Mouse (Mus musculus) thymus, adult 2 months (tissue): Measurements from ENCODE around the gene Mcl1. TPM values are rescaled to one million over a fixed set of nuclear protein-coding genes. Genes with fewer than 3 reads are reported as not detected.

ENCODE experiments used
- DNase-seq: peaks from one replicate; pipeline ENCODE4 v3.0.0; 2021
- H3K27ac ChIP-seq: fragments of 200-500 bp; 2 replicates; pipeline ENCODE4 v1.5.1; 2012; ENCODE audit warnings: low read length, control low read depth; ENCODE audit not compliant: control insufficient read depth, insufficient read depth
- H3K27me3 ChIP-seq: fragments of 200-500 bp; 2 replicates; pipeline ENCODE4 v1.6.1; 2012; ENCODE audit warnings: mild to moderate bottlenecking, low read length, moderate library complexity, mixed read lengths; ENCODE audit not compliant: control insufficient read depth, insufficient read depth
- H3K36me3 ChIP-seq: fragments of 200-500 bp; 2 replicates; pipeline ENCODE4 v1.6.1; 2012; ENCODE audit warnings: mild to moderate bottlenecking, low read length, moderate library complexity; ENCODE audit not compliant: control insufficient read depth, insufficient read depth
- H3K4me1 ChIP-seq: fragments of 200-500 bp; replicated peaks from 2 replicates; pipeline ENCODE4 v1.6.1; 2012; ENCODE audit warnings: low read length; ENCODE audit not compliant: control insufficient read depth, insufficient read depth
- H3K4me3 ChIP-seq: fragments of 200-500 bp; 2 replicates; pipeline ENCODE4 v1.5.1; 2012; ENCODE audit warnings: mild to moderate bottlenecking, low read length, control low read depth, moderate library complexity; ENCODE audit not compliant: control insufficient read depth, insufficient read depth
- CTCF ChIP-seq: fragments of 200-500 bp; IDR thresholded peaks from 2 replicates; pipeline ENCODE4 v1.5.1; 2012; ENCODE audit warnings: mild to moderate bottlenecking, control low read depth, low read length, moderate library complexity, borderline replicate concordance; ENCODE audit not compliant: control insufficient read depth, poor library complexity, insufficient read depth; ENCODE audit errors: extremely low read depth
- POLR2A ChIP-seq: fragments of 200-500 bp; IDR thresholded peaks from 2 replicates; pipeline ENCODE4 v1.6.1; 2012; ENCODE audit warnings: mild to moderate bottlenecking, low read length, control low read depth, moderate library complexity; ENCODE audit not compliant: control insufficient read depth, poor library complexity, insufficient read depth; ENCODE audit errors: extremely low read depth
- WGBS: fragments of 180-500 bp; shearing (Covaris S2); methylation state at CpG from one replicate; pipeline ENCODE4 v1.1.7; 2018; 5-methylcytosine and 5-hydroxymethylcytosine counted together
- polyA plus RNA-seq: library from polyadenylated mRNA; depleted of rRNA; stranded (reverse); fragments of >200 nt; gene quantifications from 2 replicates; pipeline ENCODE4 v1.2.3, GENCODE M21; 2012

The Mcl1 gene
- polyA plus RNA-seq, 1 experiment, result 145 TPM

GRCm38 (mm10) chr3:95675301-95676092 is 16.9 kb downstream of the Mcl1 start:
- DNase-seq, result peak; percentile 81
- H3K4me1 ChIP-seq, result peaks cover 59% of the 10 kb centered on the region
- 19% methylated on average over 8 of the region's 8 CpGs for WGBS
- peak overlapping the region; percentile 97 for H3K27ac ChIP-seq
- peak overlapping the region; percentile 14 for H3K4me3 ChIP-seq
- peak; percentile 74; the same call in 1 of the 2 replicates for TF ChIP-seq CTCF
- no peak for TF ChIP-seq POLR2A
- no peaks in the 10 kb centered on the region for H3K36me3 ChIP-seq
- H3K27me3 ChIP-seq, result no peaks in the 10 kb centered on the region

GRCm38 (mm10) chr3:95676745-95677419 is 18.3 kb downstream of the Mcl1 start:
- H3K4me3 ChIP-seq, result no peak overlapping the region
- no peaks in the 10 kb centered on the region for H3K27me3 ChIP-seq
- peak; percentile 66 for DNase-seq
- no peak overlapping the region for H3K27ac ChIP-seq
- TF ChIP-seq CTCF (peak; percentile 96), POLR2A (no peak)
- WGBS, result 57% methylated on average over 15 of the region's 15 CpGs
- H3K4me1 ChIP-seq, result peaks cover 60% of the 10 kb centered on the region
- no peaks in the 10 kb centered on the region for H3K36me3 ChIP-seq

- DNase-seq, result no peak
- peaks cover 54% of the 10 kb centered on the region for H3K4me1 ChIP-seq
- WGBS, result 93% methylated on average over 19 of the region's 19 CpGs
These were observed 19.0 kb downstream of the Mcl1 start for GRCm38 (mm10) chr3:95677420-95678090.

GRCm38 (mm10) chr3:95679551-95679950 is 21.0 kb downstream of the Mcl1 start:
- no peak overlapping the region for H3K27ac ChIP-seq
- no peaks in the 10 kb centered on the region for H3K36me3 ChIP-seq
- DNase-seq, result no peak
- TF ChIP-seq CTCF (no peak), POLR2A (no peak)
- WGBS, result 89% methylated on average over 8 of the region's 8 CpGs
- peaks cover 38% of the 10 kb centered on the region for H3K4me1 ChIP-seq
- no peaks in the 10 kb centered on the region for H3K27me3 ChIP-seq
- no peak overlapping the region for H3K4me3 ChIP-seq

More at GRCm38 (mm10) chr3:95677420-95678090, 19.0 kb downstream of the Mcl1 start:
- Histone ChIP-seq H3K27ac (no peak overlapping the region), H3K36me3 (no peaks in the 10 kb centered on the region), H3K4me3 (no peak overlapping the region), H3K27me3 (no peaks in the 10 kb centered on the region)
- TF ChIP-seq POLR2A, result no peak
- TF ChIP-seq CTCF, result no peak

- no peak overlapping the region for H3K27ac ChIP-seq
- no peak overlapping the region for H3K4me3 ChIP-seq
- H3K4me1 ChIP-seq, result peaks cover 28% of the 10 kb centered on the region
- no peaks in the 10 kb centered on the region for H3K36me3 ChIP-seq
- DNase-seq, result no peak
- no peaks in the 10 kb centered on the region for H3K27me3 ChIP-seq
- TF ChIP-seq CTCF (no peak), POLR2A (no peak)
- WGBS, result 94% methylated on average over 6 of the region's 6 CpGs
These were observed 22.1 kb downstream of the Mcl1 start for GRCm38 (mm10) chr3:95680673-95681072.

GRCm38 (mm10) chr3:95681365-95681764 is 22.8 kb downstream of the Mcl1 start:
- TF ChIP-seq CTCF, result no peak
- no peak for TF ChIP-seq POLR2A
- H3K4me1 ChIP-seq, result peaks cover 21% of the 10 kb centered on the region
- no peak overlapping the region for H3K4me3 ChIP-seq
- H3K27me3 ChIP-seq, result no peaks in the 10 kb centered on the region
- peak overlapping the region; percentile 10; the same call in 1 of the 2 replicates for H3K27ac ChIP-seq
- H3K36me3 ChIP-seq, result no peaks in the 10 kb centered on the region
- WGBS, result 56% methylated on average over 11 of the region's 11 CpGs
- DNase-seq, result no peak
